Mouse (Mus musculus): ENCODE results near the gene Spon1. TPM values are rescaled to one million over a fixed set of nuclear protein-coding genes. Genes with fewer than 3 reads are reported as not detected.

Spon1 gene
- polyA plus RNA-seq, 1 experiment from 2014 or later: 0.96 TPM

DNA sequence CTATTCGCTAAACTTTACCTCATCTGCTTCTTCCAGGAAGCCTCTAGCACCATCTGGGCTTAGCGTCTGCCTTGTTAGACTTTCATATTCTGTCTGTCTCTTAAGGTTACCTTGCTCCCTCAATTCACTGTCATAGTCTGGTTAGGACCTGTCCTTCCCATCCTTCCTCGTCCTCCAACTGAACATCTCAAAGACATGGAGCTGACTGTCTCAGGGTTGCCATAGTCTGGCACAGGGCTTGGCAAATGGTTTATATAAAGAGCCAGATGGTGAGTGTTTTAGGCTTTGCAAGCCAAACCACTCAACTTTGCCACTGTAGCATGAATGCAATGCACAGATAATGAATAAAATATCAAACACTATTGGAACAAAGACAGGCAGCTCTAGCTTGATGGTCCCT lies 153.1 kb downstream of the Spon1 start:
- 61% methylated on average over 3 of the region's 3 CpGs for WGBS (ENCODE audit: insufficient replicate concordance)
- Histone ChIP-seq H3K4me2 (ENCODE audit: low read depth, low read length) (no peak overlapping the region), H3K9me3 (replicated peaks; ENCODE audit: control insufficient read depth, low read length) (no peaks in the 10 kb centered on the region), H3K27ac (ENCODE audit: low read length) (no peak overlapping the region), H3K27me3 (ENCODE audit: control insufficient read depth, insufficient read depth, low read depth, low read length) (no peaks in the 10 kb centered on the region), H3K36me3 (ENCODE audit: control insufficient read depth, insufficient read depth) (no peaks in the 10 kb centered on the region), H3K4me3 (ENCODE audit: low read depth, low read length) (no peak overlapping the region), H3K9ac (ENCODE audit: low read depth, low read length) (no peak overlapping the region), H3K4me1 (ENCODE audit: control insufficient read depth, low read depth, low read length) (no peaks in the 10 kb centered on the region)
- no peak for ATAC-seq (ENCODE audit: low read depth)

- Histone ChIP-seq H3K4me2 (ENCODE audit: low read depth, low read length) (no peak overlapping the region), H3K9me3 (replicated peaks; ENCODE audit: control insufficient read depth, low read length) (no peaks in the 10 kb centered on the region), H3K36me3 (ENCODE audit: control insufficient read depth, insufficient read depth) (no peaks in the 10 kb centered on the region), H3K4me3 (ENCODE audit: low read depth, low read length) (no peak overlapping the region), H3K4me1 (ENCODE audit: control insufficient read depth, low read depth, low read length) (no peaks in the 10 kb centered on the region), H3K27ac (ENCODE audit: low read length) (no peak overlapping the region), H3K27me3 (ENCODE audit: control insufficient read depth, insufficient read depth, low read depth, low read length) (no peaks in the 10 kb centered on the region), H3K9ac (ENCODE audit: low read depth, low read length) (no peak overlapping the region)
- 51% methylated on average over 4 of the region's 4 CpGs for WGBS (ENCODE audit: insufficient replicate concordance)
- ATAC-seq (ENCODE audit: low read depth): no peak
Measured at GRCm38 (mm10) chr7:113919505-113919904, 153.7 kb downstream of the Spon1 start.

GRCm38 (mm10) chr7:113920056-113920455 lies 154.3 kb downstream of the Spon1 start:
- H3K4me2 ChIP-seq (ENCODE audit: low read depth, low read length): no peak overlapping the region
- no peak overlapping the region for H3K27ac ChIP-seq (ENCODE audit: low read length)
- no peaks in the 10 kb centered on the region for H3K9me3 ChIP-seq (replicated peaks; ENCODE audit: control insufficient read depth, low read length)
- WGBS (ENCODE audit: insufficient replicate concordance): 60% methylated on average over 2 of the region's 2 CpGs
- H3K36me3 ChIP-seq (ENCODE audit: control insufficient read depth, insufficient read depth): no peaks in the 10 kb centered on the region
- H3K4me3 ChIP-seq (ENCODE audit: low read depth, low read length): no peak overlapping the region
- H3K4me1 ChIP-seq (ENCODE audit: control insufficient read depth, low read depth, low read length): no peaks in the 10 kb centered on the region
- ATAC-seq (ENCODE audit: low read depth): no peak
- no peaks in the 10 kb centered on the region for H3K27me3 ChIP-seq (ENCODE audit: control insufficient read depth, insufficient read depth, low read depth, low read length)
- H3K9ac ChIP-seq (ENCODE audit: low read depth, low read length): no peak overlapping the region

DNA sequence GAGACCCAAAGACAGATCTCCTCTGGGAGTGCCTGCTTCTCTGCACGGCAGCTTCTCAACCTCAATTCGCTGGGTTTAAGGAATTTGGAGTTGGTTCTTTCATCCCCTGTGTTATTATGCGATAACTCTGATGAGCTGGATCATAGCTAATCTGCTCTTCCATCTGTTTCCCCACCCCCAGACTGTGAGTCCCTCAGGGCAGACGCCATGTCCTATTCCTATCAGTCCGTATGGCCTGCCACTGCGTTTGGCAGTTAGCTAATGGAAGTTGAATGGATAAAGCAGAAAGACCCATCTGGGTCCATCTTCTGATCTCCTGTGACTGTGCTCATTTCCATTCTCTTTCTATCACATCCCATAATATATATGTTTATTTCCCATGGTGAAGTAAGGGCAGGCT lies 158.8 kb downstream of the Spon1 start:
- 63% methylated on average over 6 of the region's 6 CpGs for WGBS (ENCODE audit: insufficient replicate concordance)
- no peaks in the 10 kb centered on the region for H3K36me3 ChIP-seq (ENCODE audit: control insufficient read depth, insufficient read depth)
- H3K4me1 ChIP-seq (ENCODE audit: control insufficient read depth, low read depth, low read length): no peaks in the 10 kb centered on the region
- ATAC-seq (ENCODE audit: low read depth): no peak
- H3K9ac ChIP-seq (ENCODE audit: low read depth, low read length): no peak overlapping the region
- no peak overlapping the region for H3K27ac ChIP-seq (ENCODE audit: low read length)
- H3K4me2 ChIP-seq (ENCODE audit: low read depth, low read length): no peak overlapping the region
- no peaks in the 10 kb centered on the region for H3K27me3 ChIP-seq (ENCODE audit: control insufficient read depth, insufficient read depth, low read depth, low read length)
- H3K9me3 ChIP-seq (replicated peaks; ENCODE audit: control insufficient read depth, low read length): no peaks in the 10 kb centered on the region
- no peak overlapping the region for H3K4me3 ChIP-seq (ENCODE audit: low read depth, low read length)

GRCm38 (mm10) chr7:113950888-113951287 lies 185.1 kb downstream of the Spon1 start:
- no peaks in the 10 kb centered on the region for H3K27me3 ChIP-seq (ENCODE audit: control insufficient read depth, insufficient read depth, low read depth, low read length)
- H3K36me3 ChIP-seq (ENCODE audit: control insufficient read depth, insufficient read depth): no peaks in the 10 kb centered on the region
- WGBS (ENCODE audit: insufficient replicate concordance): 69% methylated on average over 7 of the region's 7 CpGs
- no peak overlapping the region for H3K4me2 ChIP-seq (ENCODE audit: low read depth, low read length)
- no peaks in the 10 kb centered on the region for H3K4me1 ChIP-seq (ENCODE audit: control insufficient read depth, low read depth, low read length)
- no peaks in the 10 kb centered on the region for H3K9me3 ChIP-seq (replicated peaks; ENCODE audit: control insufficient read depth, low read length)
- ATAC-seq (ENCODE audit: low read depth): no peak
- H3K27ac ChIP-seq (ENCODE audit: low read length): no peak overlapping the region
- H3K4me3 ChIP-seq (ENCODE audit: low read depth, low read length): no peak overlapping the region
- H3K9ac ChIP-seq (ENCODE audit: low read depth, low read length): no peak overlapping the region

DNA sequence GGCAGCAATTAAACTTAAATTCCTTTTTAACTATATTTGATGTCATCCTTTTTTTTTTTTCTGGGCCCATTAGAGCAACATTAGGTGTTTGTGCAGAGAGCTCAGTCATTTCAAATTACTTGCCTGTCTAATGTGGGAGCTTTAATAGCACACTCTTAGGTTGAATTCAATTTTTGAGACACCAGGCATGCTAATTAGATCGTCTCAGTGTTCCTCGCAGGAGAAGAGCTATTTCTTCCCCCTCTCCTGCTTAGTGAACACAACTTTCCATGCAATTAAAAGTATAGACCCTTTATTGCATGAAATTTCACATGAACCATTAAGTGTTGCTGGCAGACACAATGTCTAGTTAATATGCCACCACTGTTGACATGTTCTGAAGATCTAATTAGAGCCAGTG lies 189.6 kb downstream of the Spon1 start:
- ATAC-seq (ENCODE audit: low read depth): no peak
- no peaks in the 10 kb centered on the region for H3K4me1 ChIP-seq (ENCODE audit: control insufficient read depth, low read depth, low read length)
- H3K4me2 ChIP-seq (ENCODE audit: low read depth, low read length): no peak overlapping the region
- no peak overlapping the region for H3K4me3 ChIP-seq (ENCODE audit: low read depth, low read length)
- 48% methylated on average over 2 of the region's 2 CpGs for WGBS (ENCODE audit: insufficient replicate concordance)
- H3K9ac ChIP-seq (ENCODE audit: low read depth, low read length): no peak overlapping the region
- no peak overlapping the region for H3K27ac ChIP-seq (ENCODE audit: low read length)
- H3K9me3 ChIP-seq (replicated peaks; ENCODE audit: control insufficient read depth, low read length): no peaks in the 10 kb centered on the region
- no peaks in the 10 kb centered on the region for H3K27me3 ChIP-seq (ENCODE audit: control insufficient read depth, insufficient read depth, low read depth, low read length)
- no peaks in the 10 kb centered on the region for H3K36me3 ChIP-seq (ENCODE audit: control insufficient read depth, insufficient read depth)

DNA sequence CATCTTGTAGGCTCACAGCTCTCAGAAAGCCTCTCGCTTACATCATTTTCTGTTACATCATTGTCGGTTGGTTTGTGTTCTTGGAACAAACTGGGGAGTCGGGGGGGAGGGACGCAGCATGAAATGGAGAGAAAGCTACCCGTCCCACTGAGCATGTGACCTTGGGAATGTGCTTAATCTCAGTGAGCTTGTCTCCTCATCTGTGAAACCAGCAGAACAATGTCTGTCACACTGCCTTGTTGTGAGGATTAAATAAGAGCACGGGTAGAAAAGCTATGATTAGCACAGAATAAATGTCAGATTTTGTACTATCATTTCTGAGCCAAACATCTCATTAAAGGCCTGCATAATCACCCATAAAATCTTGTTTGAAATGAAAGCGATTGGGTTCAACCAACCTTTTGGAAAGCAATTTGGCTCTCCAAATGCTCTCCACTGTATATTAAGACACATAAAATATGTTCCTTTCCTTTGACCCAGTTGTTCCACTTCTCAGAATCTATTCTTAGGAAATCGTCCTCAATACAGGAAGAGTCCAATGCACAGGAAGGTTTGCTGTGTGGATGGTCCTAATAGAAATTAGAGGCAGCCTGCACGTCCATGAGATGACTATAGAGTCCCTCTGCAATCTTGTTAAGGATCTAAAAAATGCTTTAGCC lies 195.2 kb downstream of the Spon1 start:
- H3K27ac ChIP-seq (ENCODE audit: low read length): no peak overlapping the region
- no peaks in the 10 kb centered on the region for H3K4me1 ChIP-seq (ENCODE audit: control insufficient read depth, low read depth, low read length)
- H3K4me3 ChIP-seq (ENCODE audit: low read depth, low read length): no peak overlapping the region
- no peaks in the 10 kb centered on the region for H3K36me3 ChIP-seq (ENCODE audit: control insufficient read depth, insufficient read depth)
- ATAC-seq (ENCODE audit: low read depth): no peak
- no peaks in the 10 kb centered on the region for H3K27me3 ChIP-seq (ENCODE audit: control insufficient read depth, insufficient read depth, low read depth, low read length)
- no peak overlapping the region for H3K9ac ChIP-seq (ENCODE audit: low read depth, low read length)
- H3K4me2 ChIP-seq (ENCODE audit: low read depth, low read length): no peak overlapping the region
- H3K9me3 ChIP-seq (replicated peaks; ENCODE audit: control insufficient read depth, low read length): no peaks in the 10 kb centered on the region
- WGBS (ENCODE audit: insufficient replicate concordance): 52% methylated on average over 9 of the region's 9 CpGs

DNA sequence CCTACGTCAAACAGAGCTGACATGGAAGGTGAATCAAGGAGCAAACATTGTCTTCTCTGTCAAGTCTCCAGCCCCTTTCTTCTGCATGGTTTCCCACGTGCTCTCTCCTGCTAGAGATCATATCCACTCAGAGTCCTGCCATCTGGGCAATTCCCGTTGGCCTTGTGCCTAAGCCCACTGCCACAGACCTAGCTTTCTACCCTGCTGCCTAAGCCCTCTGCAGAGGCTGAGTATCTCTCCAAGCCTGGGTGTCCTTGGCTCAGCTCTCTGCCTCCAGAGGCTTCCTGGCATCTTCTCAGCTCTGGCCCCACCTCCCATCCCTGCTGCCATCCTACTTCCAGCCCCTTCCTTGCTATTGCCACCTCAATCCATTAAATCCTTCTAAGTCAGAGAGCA lies 195.7 kb downstream of the Spon1 start:
- H3K4me2 ChIP-seq (ENCODE audit: low read depth, low read length): no peak overlapping the region
- WGBS (ENCODE audit: insufficient replicate concordance): 55% methylated on average over 3 of the region's 3 CpGs
- H3K4me3 ChIP-seq (ENCODE audit: low read depth, low read length): no peak overlapping the region
- no peaks in the 10 kb centered on the region for H3K4me1 ChIP-seq (ENCODE audit: control insufficient read depth, low read depth, low read length)
- H3K36me3 ChIP-seq (ENCODE audit: control insufficient read depth, insufficient read depth): no peaks in the 10 kb centered on the region
- no peak overlapping the region for H3K9ac ChIP-seq (ENCODE audit: low read depth, low read length)
- H3K9me3 ChIP-seq (replicated peaks; ENCODE audit: control insufficient read depth, low read length): no peaks in the 10 kb centered on the region
- H3K27ac ChIP-seq (ENCODE audit: low read length): no peak overlapping the region
- H3K27me3 ChIP-seq (ENCODE audit: control insufficient read depth, insufficient read depth, low read depth, low read length): no peaks in the 10 kb centered on the region
- no peak for ATAC-seq (ENCODE audit: low read depth)

DNA sequence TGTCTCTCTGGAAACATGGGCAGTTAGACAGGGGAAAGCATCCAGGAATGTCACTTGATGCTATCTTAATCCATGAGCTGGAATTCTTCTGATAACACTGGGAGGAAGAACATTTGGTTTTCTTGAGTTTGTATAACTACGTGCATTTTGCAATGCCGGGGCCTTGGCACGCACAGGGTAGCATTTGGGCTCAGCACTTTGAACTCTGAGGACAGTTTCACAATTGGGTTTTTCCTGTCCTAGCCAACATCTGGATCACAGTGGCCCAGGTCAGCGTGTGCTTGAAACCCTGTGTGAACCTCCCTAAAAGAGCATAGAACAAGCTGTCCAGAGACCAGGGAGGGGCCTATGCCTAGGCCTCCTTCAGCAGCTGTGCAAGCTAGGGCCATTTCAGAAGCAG lies 196.3 kb downstream of the Spon1 start:
- H3K4me1 ChIP-seq (ENCODE audit: control insufficient read depth, low read depth, low read length): no peaks in the 10 kb centered on the region
- H3K9me3 ChIP-seq (replicated peaks; ENCODE audit: control insufficient read depth, low read length): no peaks in the 10 kb centered on the region
- H3K9ac ChIP-seq (ENCODE audit: low read depth, low read length): no peak overlapping the region
- no peaks in the 10 kb centered on the region for H3K36me3 ChIP-seq (ENCODE audit: control insufficient read depth, insufficient read depth)
- 68% methylated on average over 4 of the region's 4 CpGs for WGBS (ENCODE audit: insufficient replicate concordance)
- no peak overlapping the region for H3K27ac ChIP-seq (ENCODE audit: low read length)
- no peak overlapping the region for H3K4me2 ChIP-seq (ENCODE audit: low read depth, low read length)
- no peak for ATAC-seq (ENCODE audit: low read depth)
- no peaks in the 10 kb centered on the region for H3K27me3 ChIP-seq (ENCODE audit: control insufficient read depth, insufficient read depth, low read depth, low read length)
- no peak overlapping the region for H3K4me3 ChIP-seq (ENCODE audit: low read depth, low read length)

Measured in liver, embryonic 16.5 days (tissue).